Mouse (Mus musculus): ENCODE results near the gene Slc28a3.

The Slc28a3 gene

DNA sequence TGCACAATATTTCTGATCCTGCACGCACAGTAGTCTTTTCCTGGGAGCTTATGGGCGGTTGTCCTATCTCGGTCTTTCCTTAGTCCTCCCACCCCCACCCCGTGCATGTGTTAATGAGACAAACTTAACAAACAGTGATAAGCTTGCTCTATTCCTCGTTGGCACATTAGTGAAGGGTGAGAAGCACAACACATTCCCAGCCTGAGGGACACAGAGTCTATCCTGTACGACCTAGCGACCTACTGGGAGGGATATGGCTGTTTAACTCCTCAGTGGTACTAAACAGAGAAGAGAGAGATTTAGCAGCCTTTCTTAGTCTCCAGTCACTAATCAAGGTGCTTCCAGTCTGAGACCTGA is 86.9 kb downstream of the Slc28a3 start:
- in situ Hi-C loops (cut with MboI, MseI) = no loop called here

DNA sequence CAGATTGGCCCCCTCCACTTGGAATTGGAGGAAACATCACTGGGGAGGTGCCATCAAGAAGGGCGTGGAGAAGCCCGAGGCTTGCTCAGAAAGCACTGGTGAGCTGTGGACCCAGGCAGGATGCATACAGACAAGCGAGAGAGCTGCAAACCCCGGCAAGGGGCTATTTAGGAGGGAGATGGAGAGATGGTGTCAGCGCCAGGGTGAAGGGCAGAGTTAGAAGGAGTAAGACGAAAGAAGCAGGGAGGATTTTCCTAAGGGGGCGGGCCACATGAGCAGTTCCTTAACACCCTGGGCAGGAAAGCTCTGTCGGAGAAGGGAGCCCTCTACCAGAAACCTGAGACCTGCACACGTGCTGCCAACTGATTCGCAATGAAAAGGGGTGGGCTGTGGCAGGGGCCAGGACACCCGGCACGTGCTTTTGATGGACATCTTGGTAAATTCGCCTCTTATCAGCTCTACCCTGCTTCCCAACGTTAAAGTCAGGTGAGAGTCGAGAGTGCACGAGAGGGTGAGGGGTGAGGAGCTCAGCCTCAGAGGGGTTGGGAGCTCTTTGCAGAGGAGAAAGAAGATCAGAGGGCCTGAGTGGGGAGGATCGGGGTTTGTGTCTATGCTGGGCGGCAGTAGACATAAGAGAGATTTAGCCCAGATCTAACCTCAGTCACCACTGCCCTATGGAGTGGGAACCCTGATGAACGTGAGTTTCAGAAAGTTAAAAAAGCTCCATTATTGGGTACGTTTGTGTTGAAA is 87.5 kb downstream of the Slc28a3 start:
- in situ Hi-C loops (cut with MboI, MseI) = no loop called here

DNA sequence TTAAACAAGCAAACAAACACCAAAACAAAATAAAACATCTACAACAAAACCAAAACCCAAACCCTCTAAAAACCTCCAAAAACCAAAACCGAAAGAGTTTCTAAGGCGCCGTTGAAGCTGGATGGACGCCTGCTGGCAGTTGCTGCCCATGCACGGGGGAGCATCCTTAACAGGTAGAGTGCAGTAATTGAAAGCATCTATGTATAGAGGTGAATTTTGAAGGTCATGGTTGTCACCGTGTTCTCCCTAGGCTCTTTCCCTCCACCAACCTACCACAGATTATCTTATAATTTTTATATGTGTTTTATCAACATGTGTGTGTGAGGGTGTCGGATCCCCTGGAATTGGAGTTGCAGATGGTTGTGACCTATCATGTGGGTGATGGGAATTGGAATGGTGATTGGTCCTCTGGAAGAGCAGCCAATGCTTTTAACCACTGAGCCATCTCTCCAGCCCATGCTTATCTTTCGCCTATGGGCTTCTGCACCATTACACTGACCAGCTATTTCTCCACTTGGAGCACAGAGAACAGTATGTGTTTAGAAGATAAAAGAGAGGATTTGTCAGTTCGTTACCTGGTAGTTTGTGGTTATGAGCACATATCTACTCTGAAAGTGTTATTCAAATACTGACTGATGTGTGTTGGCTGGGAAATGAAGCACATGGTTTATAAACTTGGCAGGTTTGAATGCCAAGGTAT is 89.2 kb downstream of the Slc28a3 start:
- in situ Hi-C loops (cut with MboI, MseI) = no loop called here

DNA sequence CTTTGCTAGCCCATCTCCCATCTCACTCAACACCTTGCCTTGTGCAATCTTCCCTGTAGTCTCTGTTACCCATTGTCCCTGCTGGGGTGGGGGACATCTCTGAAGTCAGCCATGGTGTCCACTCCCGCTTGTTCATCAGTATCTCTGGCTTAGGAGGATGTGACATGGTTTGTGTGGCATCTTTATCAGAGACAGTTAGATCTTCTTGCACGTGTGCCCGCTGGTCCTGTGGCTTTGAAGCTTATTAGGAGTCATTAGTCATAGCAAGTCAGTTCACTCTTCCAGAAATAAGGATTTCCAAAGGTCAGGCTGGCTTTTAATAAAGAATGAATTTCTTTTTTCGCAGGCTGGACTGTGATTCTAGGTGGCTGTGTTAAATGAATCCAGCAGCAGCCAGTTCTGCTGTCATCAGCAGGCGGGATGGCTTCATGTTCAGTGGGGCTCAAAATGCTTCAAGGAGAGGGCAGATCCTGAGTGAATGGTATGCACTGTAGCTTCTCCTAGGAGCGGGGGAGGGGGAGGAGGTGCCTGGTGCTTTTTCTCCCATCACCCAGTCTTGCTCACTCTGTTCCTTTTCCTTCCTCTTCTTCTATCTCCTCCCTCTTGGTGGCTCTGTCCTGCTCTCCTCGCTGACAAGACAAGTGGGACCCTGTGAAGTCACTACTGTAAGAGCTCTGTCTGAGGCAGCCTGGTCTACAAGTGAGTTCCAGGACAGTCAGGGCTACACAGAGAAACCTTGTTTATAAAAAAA is 89.9 kb downstream of the Slc28a3 start:
- in situ Hi-C loops (cut with MboI, MseI) = no loop called here

DNA sequence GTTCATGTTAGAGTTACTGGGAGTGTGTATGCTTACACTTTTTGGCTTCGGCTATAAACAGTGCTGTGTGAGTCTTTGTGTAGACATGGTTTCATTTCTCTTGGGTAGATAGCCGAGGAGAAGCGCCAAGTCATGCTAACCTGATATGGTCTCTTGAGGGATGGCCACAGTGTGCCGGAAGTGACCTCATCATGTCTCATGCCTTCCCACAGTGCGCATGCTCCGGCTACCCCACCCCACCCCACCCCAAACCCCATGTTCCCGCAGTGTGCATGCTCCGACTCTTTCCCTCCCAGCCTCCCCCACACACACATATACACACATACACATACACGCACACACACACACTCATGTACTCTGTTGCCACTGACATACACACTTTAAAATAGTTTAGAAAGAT is 90.6 kb downstream of the Slc28a3 start:
- in situ Hi-C loops (cut with MboI, MseI) = no loop called here

DNA sequence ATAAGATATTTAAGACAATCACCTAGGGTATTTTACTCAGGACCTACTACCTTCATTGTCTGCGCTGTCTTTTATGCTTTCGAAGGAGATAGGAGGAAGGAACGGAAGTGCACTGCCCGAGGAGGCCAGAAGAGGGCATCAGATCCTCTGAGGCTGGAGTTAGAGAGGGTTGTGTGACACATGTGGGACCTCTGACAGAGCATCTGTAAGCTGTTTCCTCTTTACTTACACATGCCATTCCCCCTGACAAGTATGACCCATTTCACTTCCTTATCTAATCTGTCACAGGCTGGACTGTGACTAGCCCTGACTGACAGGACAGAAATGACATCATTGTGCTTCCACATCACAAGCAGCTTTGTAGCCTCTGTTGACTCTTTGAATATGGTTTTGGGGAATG is 94.4 kb downstream of the Slc28a3 start:
- in situ Hi-C loops (cut with MboI, MseI) = no loop called here

DNA sequence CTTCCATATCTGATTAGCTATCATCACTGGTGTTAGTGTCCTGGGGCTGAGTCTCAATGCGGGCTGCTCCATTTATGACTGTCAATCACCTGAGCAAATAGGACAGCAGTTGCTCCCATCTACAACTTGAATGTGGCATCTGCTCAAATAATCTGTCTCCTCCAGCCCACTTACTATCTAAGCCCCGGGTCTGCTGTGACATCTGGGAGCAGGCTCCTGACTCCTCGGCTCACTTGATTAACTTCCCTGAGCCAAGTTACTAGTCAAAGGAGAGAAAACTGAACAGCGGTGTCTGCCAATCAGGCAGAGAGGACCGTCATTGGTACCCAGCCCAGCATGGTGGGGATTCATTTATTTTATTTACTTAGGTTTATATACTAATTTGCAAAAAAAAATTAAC is 95.0 kb downstream of the Slc28a3 start:
- in situ Hi-C loops (cut with MboI, MseI) = no loop called here

DNA sequence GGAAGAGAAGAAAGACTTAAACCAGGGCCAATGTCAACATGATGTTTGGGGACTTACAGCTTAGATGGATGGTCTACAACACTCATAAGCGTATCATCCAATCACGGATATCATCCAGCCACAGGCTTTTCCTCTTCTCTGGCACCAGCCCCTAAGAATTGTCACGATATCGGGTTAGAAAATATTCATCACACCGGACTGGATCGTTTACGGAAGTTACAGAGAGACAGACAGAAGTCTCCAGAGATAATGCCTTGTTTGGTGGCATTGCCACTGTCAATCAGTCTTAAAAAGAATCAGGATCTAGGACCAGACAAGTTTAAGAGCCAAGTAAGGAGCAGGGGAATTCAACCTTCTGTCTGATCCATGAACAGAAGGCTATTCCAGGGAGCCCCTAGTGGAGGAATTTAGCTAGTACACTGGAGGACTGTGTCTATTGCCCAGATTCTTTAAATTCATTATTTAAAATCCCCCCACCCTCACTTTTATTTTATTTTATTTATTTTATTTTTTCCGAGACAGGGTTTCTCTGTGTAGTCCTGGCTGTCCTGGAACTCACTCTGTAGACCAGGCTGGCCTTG is 96.4 kb downstream of the Slc28a3 start:
- in situ Hi-C loops (cut with MboI, MseI) = no loop called here

DNA sequence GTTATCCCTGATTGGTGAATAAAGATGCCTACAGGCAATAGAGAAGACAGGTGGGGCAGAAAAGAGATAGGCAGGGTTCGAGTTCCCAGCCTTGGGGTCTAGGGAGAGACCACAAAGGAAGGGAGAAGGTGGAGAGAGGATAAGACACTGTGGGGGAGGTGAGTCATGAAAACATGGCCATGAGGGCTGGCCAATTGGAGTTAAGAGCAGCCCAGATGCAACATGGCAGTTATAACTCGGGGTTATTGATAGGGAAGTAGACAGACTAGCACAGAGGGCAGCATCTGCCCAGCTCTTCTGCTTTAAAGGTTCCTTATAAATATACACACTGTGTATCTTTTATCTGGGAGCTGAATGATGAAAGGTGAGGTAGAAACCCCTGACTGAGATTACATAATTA is 98.8 kb downstream of the Slc28a3 start:
- in situ Hi-C loops (cut with MboI, MseI) = no loop called here

DNA sequence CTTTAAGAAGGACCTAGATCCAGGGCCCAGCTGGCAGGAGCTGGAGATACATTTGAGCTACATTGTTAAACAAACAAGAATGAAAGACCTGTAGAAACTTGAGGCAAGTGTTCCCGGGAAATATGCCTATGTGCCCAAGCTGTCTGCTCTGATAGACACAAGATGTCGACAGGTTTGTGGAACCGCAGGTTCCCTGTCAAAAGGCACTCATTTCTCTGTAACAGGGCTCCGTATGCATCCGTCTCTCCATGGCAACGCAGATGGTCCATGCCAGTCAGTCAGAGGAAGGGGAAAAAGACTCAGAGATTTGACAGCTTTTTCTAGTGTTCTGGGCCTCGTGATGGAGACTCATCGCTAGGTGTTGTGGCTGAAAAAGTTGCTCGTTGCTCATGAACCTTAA is 99.4 kb downstream of the Slc28a3 start:
- in situ Hi-C loops (cut with MboI, MseI) = no loop called here

DNA sequence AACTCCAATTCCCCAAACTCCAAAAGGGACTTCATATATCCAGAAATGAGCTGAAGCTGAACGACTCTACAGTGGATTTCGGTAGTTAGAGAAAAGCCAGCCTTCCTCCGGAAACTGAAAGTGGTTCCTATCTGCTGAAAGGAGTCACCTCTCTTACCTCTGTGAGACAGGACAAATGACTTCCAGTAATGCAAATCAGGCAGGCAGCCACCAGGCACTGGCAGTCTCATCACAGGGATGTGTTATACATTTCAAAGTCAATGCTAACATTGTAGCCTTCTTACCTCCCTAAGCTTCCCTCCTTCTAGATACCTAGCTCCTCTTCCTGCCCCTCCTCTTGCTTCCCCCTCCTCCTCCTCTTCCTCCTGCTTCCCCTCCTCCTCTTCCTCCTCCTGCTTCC is 101.4 kb downstream of the Slc28a3 start:
- in situ Hi-C loops (cut with MboI, MseI) = no loop called here

DNA sequence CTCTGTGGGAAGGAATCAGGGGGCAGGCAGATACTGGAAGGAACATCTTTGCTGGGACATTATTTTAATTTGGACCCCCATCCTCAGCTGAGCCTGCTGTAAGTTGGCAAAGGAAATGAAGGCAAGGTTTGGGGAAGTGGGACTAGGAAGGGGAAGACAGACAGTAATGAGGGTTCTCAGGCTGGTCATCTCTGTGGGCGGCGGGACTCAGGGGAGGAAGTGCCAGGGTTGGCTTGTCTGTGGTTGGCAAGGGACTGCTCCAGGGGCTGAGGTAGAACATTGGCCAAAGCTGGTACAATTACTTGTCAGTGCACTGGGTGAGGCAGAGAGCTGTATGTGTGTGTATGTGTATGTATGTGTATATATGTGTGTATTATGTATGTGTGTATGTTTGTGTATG is 107.1 kb downstream of the Slc28a3 start:
- in situ Hi-C loops (cut with MboI, MseI) = no loop called here

DNA sequence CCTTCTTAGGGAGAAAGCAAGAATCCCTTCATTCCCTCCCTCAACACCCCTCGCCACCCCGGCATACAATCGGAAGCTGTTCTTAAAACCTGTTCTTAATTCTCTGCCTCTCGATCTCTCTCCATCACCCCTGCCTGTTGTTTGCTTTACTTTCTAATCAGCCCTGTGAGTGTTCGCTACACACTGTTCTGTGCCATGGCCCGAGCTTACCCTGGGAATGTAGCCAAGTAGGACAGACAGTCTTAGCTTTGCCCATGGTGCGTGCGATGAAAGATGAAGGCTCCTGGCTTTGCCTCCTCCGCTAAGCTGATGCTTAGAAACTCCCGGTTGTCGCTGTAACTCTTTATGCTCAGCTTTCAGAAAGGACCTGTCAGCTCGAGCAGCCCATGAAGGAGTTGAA is 112.9 kb downstream of the Slc28a3 start:
- in situ Hi-C loops (cut with MboI, MseI) = no loop called here
